Mouse (Mus musculus) embryonic facial prominence, embryonic 12.5 days (tissue): ENCODE measurements around the gene Cit. TPM values are rescaled to one million over a fixed set of nuclear protein-coding genes. Genes with fewer than 3 reads are reported as not detected.

Experiments used
- ATAC-seq: fragments of 200-750 bp; cut with Nextera tagmentation; 2 replicates; pipeline ENCODE4 v1.8.0; 2017; ENCODE audit not compliant: insufficient number of reproducible peaks, insufficient read depth, low FRiP score, low TSS enrichment
- H3K27ac ChIP-seq: fragments of 300-500 bp; sonication (generic); 2 replicates; pipeline ENCODE4 v1.5.1; 2016; ENCODE audit warnings: mild to moderate bottlenecking
- H3K27me3 ChIP-seq: fragments of 300-500 bp; sonication (generic); 2 replicates; pipeline ENCODE4 v1.6.1; 2016; ENCODE audit warnings: mild to moderate bottlenecking, moderate library complexity
- H3K36me3 ChIP-seq: fragments of 300-500 bp; sonication (generic); 2 replicates; pipeline ENCODE4 v1.6.1; 2016; ENCODE audit warnings: mild to moderate bottlenecking
- H3K4me1 ChIP-seq: fragments of 300-500 bp; sonication (generic); 2 replicates; pipeline ENCODE4 v1.6.1; 2016
- H3K4me2 ChIP-seq: fragments of 300-500 bp; sonication (generic); replicated peaks from 2 replicates; pipeline ENCODE4 v1.6.1; 2016; ENCODE audit warnings: mild to moderate bottlenecking, moderate library complexity
- H3K4me3 ChIP-seq: fragments of 300-500 bp; sonication (generic); 2 replicates; pipeline ENCODE4 v1.5.1; 2016; ENCODE audit warnings: mild to moderate bottlenecking
- H3K9ac ChIP-seq: fragments of 300-500 bp; sonication (generic); 2 replicates; pipeline ENCODE4 v1.6.1; 2016; ENCODE audit warnings: mild to moderate bottlenecking, moderate library complexity
- H3K9me3 ChIP-seq: fragments of 300-500 bp; sonication (generic); 2 replicates; pipeline ENCODE4 v1.6.1; 2016; ENCODE audit warnings: mild to moderate bottlenecking, moderate library complexity
- WGBS: fragments of 180-500 bp; shearing (Covaris S2); methylation state at CpG from one replicate; pipeline ENCODE4 v1.1.7; 2016; 5-methylcytosine and 5-hydroxymethylcytosine counted together
- polyA plus RNA-seq: library from polyadenylated mRNA; unstranded; fragments of >200 nt; fragmentation: Nextera tagmentation; extraction: Ambion mirVana; gene quantifications from 2 replicates; pipeline ENCODE4 v1.2.1, GENCODE M21; 2016

The Cit gene
- polyA plus RNA-seq, 1 experiment from 2014 or later: 36.3 TPM

GRCm38 (mm10) chr5:115853691-115854090, 8.6 kb downstream of the Cit start:
- H3K9me3 ChIP-seq: no peaks in the 10 kb centered on the region
- WGBS: 87% methylated on average over 9 of the region's 9 CpGs
- no peaks in the 10 kb centered on the region for H3K4me1 ChIP-seq
- ATAC-seq: no peak
- H3K36me3 ChIP-seq: peaks cover 47% of the 10 kb centered on the region
- no peak overlapping the region for H3K4me3 ChIP-seq
- H3K4me2 ChIP-seq: no peak overlapping the region
- H3K27me3 ChIP-seq: no peaks in the 10 kb centered on the region
- no peak overlapping the region for H3K27ac ChIP-seq
- no peak overlapping the region for H3K9ac ChIP-seq

DNA sequence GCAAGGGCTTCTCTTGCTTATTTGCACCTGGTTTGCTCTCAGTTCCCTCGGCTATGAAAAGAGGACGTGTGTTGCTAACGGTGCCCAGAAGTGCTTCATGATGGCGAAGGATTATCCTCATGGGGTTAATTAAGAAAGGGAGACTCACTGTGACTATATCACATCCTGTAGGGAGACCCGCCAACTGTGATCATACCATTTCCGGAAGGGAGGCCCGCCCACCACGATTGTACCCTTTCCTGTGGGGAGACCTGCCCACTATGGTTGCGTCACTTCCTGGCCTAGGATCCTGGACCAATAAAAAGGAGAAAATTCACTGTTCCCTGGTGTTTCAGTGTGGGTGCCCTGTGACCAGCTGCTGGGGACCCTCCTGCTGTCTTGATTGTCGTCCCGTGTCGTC, 9.3 kb downstream of the Cit start:
- no peaks in the 10 kb centered on the region for H3K4me1 ChIP-seq
- no peak for ATAC-seq
- H3K4me2 ChIP-seq: no peak overlapping the region
- H3K27me3 ChIP-seq: no peaks in the 10 kb centered on the region
- H3K9ac ChIP-seq: no peak overlapping the region
- H3K36me3 ChIP-seq: peaks cover 43% of the 10 kb centered on the region
- 87% methylated on average over 12 of the region's 12 CpGs for WGBS
- H3K4me3 ChIP-seq: no peak overlapping the region
- H3K9me3 ChIP-seq: no peaks in the 10 kb centered on the region
- H3K27ac ChIP-seq: no peak overlapping the region

DNA sequence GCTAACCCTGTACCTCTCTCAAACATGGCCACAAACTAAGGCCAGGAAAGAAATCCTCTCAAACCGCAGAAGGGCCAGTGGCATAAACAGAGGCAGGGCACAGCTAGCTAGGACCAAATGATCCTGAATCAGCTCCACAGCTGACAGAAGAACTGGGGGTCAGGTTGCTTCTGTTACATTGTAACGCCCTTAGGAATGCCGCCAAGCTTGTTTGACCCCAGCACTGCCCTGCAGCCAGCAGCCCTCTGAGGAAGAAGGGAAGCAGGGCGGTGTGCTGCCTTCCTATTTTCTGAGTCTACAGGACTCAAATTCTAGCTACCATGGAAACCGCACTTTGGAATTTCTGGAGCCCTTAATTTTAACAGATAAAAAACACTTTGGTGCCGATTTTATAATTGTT, 13.6 kb downstream of the Cit start:
- WGBS: 53% methylated on average over 6 of the region's 6 CpGs

DNA sequence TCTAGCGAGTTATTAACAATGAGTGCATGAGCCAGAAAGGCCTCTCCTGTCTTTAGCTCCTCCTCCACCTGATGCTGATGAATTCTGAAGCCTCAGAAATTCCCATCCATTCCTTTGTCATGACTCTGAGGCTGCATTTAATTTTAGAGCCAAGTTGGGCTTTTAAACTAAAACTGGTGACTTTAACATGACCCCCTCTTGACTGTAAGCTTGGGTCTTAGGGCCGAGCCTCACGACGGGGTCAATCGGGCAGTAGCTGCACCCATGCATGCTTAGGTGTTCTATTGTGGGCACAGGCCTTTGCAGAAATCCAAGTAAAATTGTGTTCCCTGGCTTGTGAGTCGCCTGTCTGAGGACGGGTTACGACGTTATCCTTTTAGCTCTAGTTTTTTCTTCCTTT, 14.4 kb downstream of the Cit start:
- ATAC-seq: no peak
- peaks cover 32% of the 10 kb centered on the region for H3K36me3 ChIP-seq
- WGBS: 83% methylated on average over 9 of the region's 9 CpGs

More for the DNA sequence above, 13.6 kb downstream of the Cit start:
- no peak overlapping the region for H3K9ac ChIP-seq
- H3K27me3 ChIP-seq: no peaks in the 10 kb centered on the region
- H3K4me1 ChIP-seq: no peaks in the 10 kb centered on the region
- peaks cover 34% of the 10 kb centered on the region for H3K36me3 ChIP-seq
- no peak overlapping the region for H3K4me2 ChIP-seq
- no peak overlapping the region for H3K4me3 ChIP-seq
- no peak for ATAC-seq
- H3K9me3 ChIP-seq: no peaks in the 10 kb centered on the region
- H3K27ac ChIP-seq: no peak overlapping the region

GRCm38 (mm10) chr5:115861991-115862390, 16.9 kb downstream of the Cit start:
- 90% methylated on average over 10 of the region's 10 CpGs for WGBS

More for the DNA sequence above, 14.4 kb downstream of the Cit start:
- H3K27ac ChIP-seq: no peak overlapping the region
- H3K4me2 ChIP-seq: no peak overlapping the region
- no peaks in the 10 kb centered on the region for H3K4me1 ChIP-seq
- no peaks in the 10 kb centered on the region for H3K27me3 ChIP-seq
- H3K9ac ChIP-seq: no peak overlapping the region
- no peaks in the 10 kb centered on the region for H3K9me3 ChIP-seq
- H3K4me3 ChIP-seq: no peak overlapping the region

DNA sequence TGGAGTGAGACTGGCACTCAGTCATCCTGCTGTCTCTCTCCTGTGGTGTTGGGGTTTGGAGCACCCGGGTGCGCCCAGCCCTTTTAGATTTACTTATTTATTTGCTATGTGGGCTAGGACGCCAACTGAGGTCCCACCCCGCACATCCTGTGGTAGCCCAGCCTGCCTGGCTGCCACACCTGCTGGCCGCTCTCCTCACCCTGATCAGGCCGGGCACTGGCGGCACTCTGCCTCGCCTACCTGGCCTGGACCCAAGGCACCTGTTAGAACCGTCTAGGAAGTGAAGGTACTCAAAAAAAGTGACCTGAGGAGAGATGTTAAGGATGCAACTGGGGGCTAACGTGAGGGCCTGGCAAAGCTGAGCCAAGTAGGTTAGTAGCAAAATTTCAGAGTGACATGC, 17.4 kb downstream of the Cit start:
- no peak for ATAC-seq
- Histone ChIP-seq H3K27ac (no peak overlapping the region), H3K9ac (no peak overlapping the region), H3K4me2 (no peak overlapping the region), H3K9me3 (no peaks in the 10 kb centered on the region), H3K4me1 (no peaks in the 10 kb centered on the region), H3K27me3 (no peaks in the 10 kb centered on the region), H3K4me3 (no peak overlapping the region), H3K36me3 (peaks cover 28% of the 10 kb centered on the region)
- 95% methylated on average over 10 of the region's 10 CpGs for WGBS

More at GRCm38 (mm10) chr5:115861991-115862390, 16.9 kb downstream of the Cit start:
- Histone ChIP-seq H3K4me3 (no peak overlapping the region), H3K9me3 (no peaks in the 10 kb centered on the region), H3K4me1 (no peaks in the 10 kb centered on the region), H3K9ac (no peak overlapping the region), H3K27ac (no peak overlapping the region), H3K27me3 (no peaks in the 10 kb centered on the region), H3K4me2 (no peak overlapping the region), H3K36me3 (peaks cover 29% of the 10 kb centered on the region)
- no peak for ATAC-seq

DNA sequence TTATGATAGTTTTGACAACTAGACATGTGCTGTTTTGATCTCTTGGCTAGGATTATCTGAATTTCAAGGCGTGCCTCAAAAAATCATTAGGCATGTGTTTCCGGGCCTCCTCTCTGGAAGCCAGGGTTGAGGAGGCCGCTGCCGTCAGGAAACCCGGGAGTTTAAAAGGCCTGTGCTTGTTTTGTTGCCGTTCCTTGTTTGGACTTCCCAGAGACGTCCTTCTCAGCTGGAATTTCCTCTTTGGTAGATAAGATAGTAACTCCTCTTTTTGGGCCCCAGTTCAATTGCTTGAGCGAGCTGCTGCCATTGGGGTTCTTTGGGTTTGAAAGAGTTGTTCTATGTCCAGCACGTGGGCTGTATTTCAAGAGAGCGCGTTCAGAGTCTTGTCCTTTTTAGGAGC, 21.2 kb downstream of the Cit start:
- Histone ChIP-seq H3K4me1 (no peaks in the 10 kb centered on the region), H3K36me3 (peaks cover 26% of the 10 kb centered on the region), H3K27ac (no peak overlapping the region), H3K9me3 (no peaks in the 10 kb centered on the region), H3K9ac (no peak overlapping the region), H3K4me2 (no peak overlapping the region), H3K27me3 (no peaks in the 10 kb centered on the region), H3K4me3 (no peak overlapping the region)
- no peak for ATAC-seq
- WGBS: 69% methylated on average over 11 of the region's 11 CpGs

GRCm38 (mm10) chr5:115868540-115868939, 23.5 kb downstream of the Cit start:
- Histone ChIP-seq H3K9ac (no peak overlapping the region), H3K9me3 (no peaks in the 10 kb centered on the region), H3K36me3 (peaks cover 15% of the 10 kb centered on the region), H3K4me2 (no peak overlapping the region), H3K27me3 (no peaks in the 10 kb centered on the region), H3K4me1 (no peaks in the 10 kb centered on the region), H3K27ac (no peak overlapping the region), H3K4me3 (no peak overlapping the region)
- 80% methylated on average over 12 of the region's 12 CpGs for WGBS
- no peak for ATAC-seq

DNA sequence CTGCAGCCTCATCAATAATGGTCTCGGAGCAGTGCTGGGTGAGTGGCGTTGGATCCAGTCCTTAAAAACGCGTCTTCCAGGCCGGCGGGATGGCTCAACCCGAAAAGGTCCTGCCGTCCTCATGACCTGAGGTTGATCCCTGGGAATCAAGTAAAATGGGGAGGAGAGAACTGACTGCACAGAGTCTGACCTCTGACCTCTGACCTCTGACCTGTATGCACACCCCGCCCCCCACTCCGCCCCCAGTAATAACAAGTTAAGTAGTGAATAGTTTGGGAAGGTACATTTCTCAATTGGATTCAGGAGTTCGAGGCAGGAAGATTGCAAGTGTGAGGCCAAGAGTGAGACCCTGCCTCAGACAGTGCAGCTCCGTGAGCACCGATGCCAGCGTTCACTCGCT, 24.1 kb downstream of the Cit start:
- no peaks in the 10 kb centered on the region for H3K9me3 ChIP-seq
- H3K9ac ChIP-seq: no peak overlapping the region
- H3K4me1 ChIP-seq: no peaks in the 10 kb centered on the region
- ATAC-seq: no peak
- H3K4me3 ChIP-seq: no peak overlapping the region
- WGBS: 81% methylated on average over 15 of the region's 15 CpGs
- no peak overlapping the region for H3K4me2 ChIP-seq
- no peak overlapping the region for H3K27ac ChIP-seq
- no peaks in the 10 kb centered on the region for H3K27me3 ChIP-seq
- H3K36me3 ChIP-seq: peaks cover 13% of the 10 kb centered on the region; the same call in 1 of the 2 replicates

DNA sequence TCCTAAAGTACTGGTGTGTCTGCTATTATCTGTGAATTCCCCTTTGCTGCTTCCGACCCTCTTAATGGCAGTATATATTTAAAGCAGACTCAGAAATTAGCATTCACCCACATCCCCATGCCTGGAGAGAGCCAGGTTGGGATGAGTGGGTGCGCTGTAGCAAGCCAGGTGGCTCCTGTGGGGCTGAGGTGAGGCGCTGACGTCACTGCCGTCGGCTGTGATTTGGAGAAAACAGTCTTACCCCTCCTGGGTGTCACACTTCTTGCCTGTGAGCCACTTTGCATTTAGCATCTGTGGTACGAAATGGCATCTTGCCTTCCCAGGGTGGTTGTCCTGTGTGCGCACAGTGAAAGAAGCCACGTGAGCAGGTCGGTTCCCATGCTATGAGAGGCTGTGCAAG, 26.1 kb downstream of the Cit start:
- 93% methylated on average over 10 of the region's 10 CpGs for WGBS
- Histone ChIP-seq H3K9me3 (no peaks in the 10 kb centered on the region), H3K4me3 (no peak overlapping the region), H3K27ac (no peak overlapping the region), H3K4me2 (no peak overlapping the region), H3K9ac (no peak overlapping the region), H3K27me3 (no peaks in the 10 kb centered on the region), H3K4me1 (no peaks in the 10 kb centered on the region), H3K36me3 (peaks cover 17% of the 10 kb centered on the region)
- ATAC-seq: no peak

GRCm38 (mm10) chr5:115872106-115872505, 27.0 kb downstream of the Cit start:
- Histone ChIP-seq H3K27me3 (no peaks in the 10 kb centered on the region), H3K9me3 (no peaks in the 10 kb centered on the region), H3K4me3 (no peak overlapping the region), H3K27ac (no peak overlapping the region), H3K36me3 (peaks cover 17% of the 10 kb centered on the region), H3K4me2 (no peak overlapping the region), H3K4me1 (no peaks in the 10 kb centered on the region), H3K9ac (no peak overlapping the region)
- WGBS: 90% methylated on average over 11 of the region's 11 CpGs
- ATAC-seq: no peak

DNA sequence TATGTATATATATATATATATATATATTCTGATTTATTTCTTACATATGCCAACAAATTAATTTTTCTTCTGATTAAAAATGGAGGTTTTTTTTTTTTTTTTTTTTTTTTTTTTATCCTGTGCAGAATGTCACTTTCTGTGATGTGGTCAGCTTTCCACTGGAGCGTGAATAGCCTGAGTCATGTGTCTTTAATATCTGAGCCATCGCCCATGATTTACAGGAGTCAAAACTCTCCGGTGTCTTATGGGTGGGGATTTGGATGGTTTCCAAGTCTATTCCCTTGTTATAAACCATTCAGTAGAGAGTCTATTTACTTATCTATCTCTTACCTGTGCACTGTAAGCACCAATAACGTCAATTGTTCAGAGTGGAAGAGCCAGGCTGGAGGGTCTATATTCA, 27.9 kb downstream of the Cit start:
- Histone ChIP-seq H3K27ac (no peak overlapping the region), H3K9me3 (no peaks in the 10 kb centered on the region), H3K36me3 (peaks cover 21% of the 10 kb centered on the region), H3K4me2 (no peak overlapping the region), H3K27me3 (no peaks in the 10 kb centered on the region), H3K9ac (no peak overlapping the region), H3K4me3 (no peak overlapping the region), H3K4me1 (no peaks in the 10 kb centered on the region)
- ATAC-seq: no peak
- 79% methylated on average over 4 of the region's 4 CpGs for WGBS

DNA sequence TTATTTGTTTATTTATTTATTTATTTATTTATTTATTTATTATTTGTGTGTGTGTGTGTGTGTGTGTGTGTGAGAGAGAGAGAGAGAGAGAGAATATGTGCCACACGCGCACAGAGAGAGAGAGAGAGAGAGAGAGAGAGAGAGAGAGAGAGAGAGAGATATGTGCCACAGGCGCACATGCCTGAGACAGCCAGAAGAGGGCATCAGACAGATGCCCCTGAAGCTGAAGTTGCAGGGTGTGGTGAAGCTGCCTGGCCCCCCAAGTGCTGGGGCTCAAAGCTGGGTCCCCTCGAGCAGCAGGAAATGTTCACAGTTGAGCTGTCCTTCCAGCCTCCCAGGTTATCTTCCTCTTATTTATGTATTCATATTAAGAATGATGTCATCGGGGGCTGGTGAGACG, 32.3 kb downstream of the Cit start:
- Histone ChIP-seq H3K4me1 (no peaks in the 10 kb centered on the region), H3K9ac (no peak overlapping the region), H3K4me2 (no peak overlapping the region), H3K9me3 (no peaks in the 10 kb centered on the region), H3K27me3 (no peaks in the 10 kb centered on the region), H3K4me3 (no peak overlapping the region), H3K36me3 (peaks cover 16% of the 10 kb centered on the region), H3K27ac (no peak overlapping the region)
- WGBS: 93% methylated on average over 6 of the region's 6 CpGs
- ATAC-seq: no peak
